Mouse (Mus musculus) left cerebral cortex, adult 11 months (tissue): Measurements from ENCODE around the gene Nrp2.
A peak's percentile ranks its signal among the peaks of the same experiment; 100 is the strongest.

Experiments
- DNase-seq: peaks from one replicate; pipeline ENCODE4 v3.0.0; 2022; ENCODE audit warnings: low spot score

The Nrp2 gene

GRCm38 (mm10) chr1:62704889-62705516 lies 1.9 kb downstream of the Nrp2 start:
- no peak for DNase-seq

- DNase-seq = no peak
Observed at GRCm38 (mm10) chr1:62705517-62705981, 2.5 kb downstream of the Nrp2 start.

GRCm38 (mm10) chr1:62706085-62707021 lies 3.3 kb downstream of the Nrp2 start:
- no peak for DNase-seq

- DNase-seq = no peak
Observed at GRCm38 (mm10) chr1:62707101-62707912, 4.2 kb downstream of the Nrp2 start.

- no peak for DNase-seq
Observed at GRCm38 (mm10) chr1:62707913-62708860, 5.1 kb downstream of the Nrp2 start.

GRCm38 (mm10) chr1:62709770-62710335 lies 6.8 kb downstream of the Nrp2 start:
- DNase-seq = no peak

- no peak for DNase-seq
Observed at GRCm38 (mm10) chr1:62713021-62713676, 10.1 kb downstream of the Nrp2 start.

GRCm38 (mm10) chr1:62715004-62715403 lies 11.9 kb downstream of the Nrp2 start:
- DNase-seq = no peak

GRCm38 (mm10) chr1:62715692-62716091 lies 12.6 kb downstream of the Nrp2 start:
- DNase-seq = no peak

GRCm38 (mm10) chr1:62716836-62717478 lies 13.9 kb downstream of the Nrp2 start:
- DNase-seq = no peak

- peak; percentile 39 for DNase-seq
Observed at GRCm38 (mm10) chr1:62717552-62718236, 14.6 kb downstream of the Nrp2 start.

- DNase-seq = no peak
Observed at GRCm38 (mm10) chr1:62718237-62718571, 15.1 kb downstream of the Nrp2 start.

GRCm38 (mm10) chr1:62718750-62719149 lies 15.7 kb downstream of the Nrp2 start:
- no peak for DNase-seq

GRCm38 (mm10) chr1:62719770-62720169 lies 16.7 kb downstream of the Nrp2 start:
- DNase-seq = no peak

GRCm38 (mm10) chr1:62720176-62720575 lies 17.1 kb downstream of the Nrp2 start:
- DNase-seq = no peak

- DNase-seq = no peak
Observed at GRCm38 (mm10) chr1:62720727-62721705, 17.9 kb downstream of the Nrp2 start.

GRCm38 (mm10) chr1:62721706-62722187 lies 18.7 kb downstream of the Nrp2 start:
- no peak for DNase-seq

- DNase-seq = no peak
Observed at GRCm38 (mm10) chr1:62722526-62722925, 19.4 kb downstream of the Nrp2 start.
